Mouse (Mus musculus) CD4-positive naive resting alpha-beta T cell, adult 76 days (primary cell): ENCODE results near the gene Stxbp5. TPM values are rescaled to one million over a fixed set of nuclear protein-coding genes. Genes with fewer than 3 reads are reported as not detected.

Source experiments
- total RNA-seq: library from RNA; stranded (reverse); gene quantifications from one replicate; pipeline ENCODE4 v1.2.4, GENCODE M21; 2023

Stxbp5 gene
- total RNA-seq: 42.2 TPM

GRCm38 (mm10) chr10:9901071-9901696 is at the start of gene Stxbp5:
TSS of gene Stxbp5 (minus strand) at chr10:9901079.

Other genes starting within 250 kb of the Stxbp5 start
- gene Samd5, start 225.9 kb downstream of the Stxbp5 start, total RNA-seq: not detected